Mouse (Mus musculus): ENCODE results near the gene Gramd4. TPM values are rescaled to one million over a fixed set of nuclear protein-coding genes. Genes with fewer than 3 reads are reported as not detected.
"Not testable (repeated sequence)": the region's sequence is repeated elsewhere in the genome, so short reads cannot be mapped to it uniquely, and the experiment has no call there.

Gene Gramd4
- total and polyA plus RNA-seq, 3 experiments, result 25.3 to 31.5 (median 27.6) TPM

- Histone ChIP-seq H3K36me3 (ENCODE audit: control insufficient read depth, insufficient read depth, low read length) (no peaks in the 10 kb centered on the region), H3K79me2 (replicated peaks; ENCODE audit: control insufficient read depth, insufficient read depth, low read length) (no peaks in the 10 kb centered on the region; the same call in none of the 2 replicates), H3K4me1 (ENCODE audit: control insufficient read depth, insufficient read depth, low read length) (peaks cover 34% of the 10 kb centered on the region), H3K4me3 (no peak overlapping the region), H3K27me3 (ENCODE audit: control insufficient read depth, insufficient read depth, low read length) (no peaks in the 10 kb centered on the region), H3K27ac (peak overlapping the region; percentile 78), H3K9ac (ENCODE audit: low read depth, low read length) (peak overlapping the region; percentile 1; the same call in 1 of the 2 replicates)
- WGBS, result 37% methylated on average over 22 of the region's 22 CpGs
- no peak for TF ChIP-seq EP300 (IDR thresholded peaks at IDR 0.05; ENCODE audit: insufficient read depth, low read depth, low read length)
- TF ChIP-seq POLR2A (IDR thresholded peaks at IDR 0.05; ENCODE audit: insufficient read depth, low read depth, low read length), result no peak
- TF ChIP-seq CTCF (IDR thresholded peaks at IDR 0.05), result no peak
- intact Hi-C loops (cut with DNase I), result no loop called here
- DNase-seq, result peak; percentile 54 to 57
Measured at GRCm38 (mm10) chr15:86176771-86177702, 119.5 kb downstream of the Gramd4 start.

- 46% methylated on average over 2 of the region's 2 CpGs for WGBS
- intact Hi-C loops (cut with DNase I); H3K79me2 ChIP-seq (replicated peaks; ENCODE audit: control insufficient read depth, insufficient read depth, low read length); H3K4me3 ChIP-seq; H3K9ac ChIP-seq (ENCODE audit: low read depth, low read length); H3K27me3 ChIP-seq (ENCODE audit: control insufficient read depth, insufficient read depth, low read length); H3K36me3 ChIP-seq (ENCODE audit: control insufficient read depth, insufficient read depth, low read length): not testable (repeated sequence)
- Histone ChIP-seq H3K4me1 (ENCODE audit: control insufficient read depth, insufficient read depth, low read length) (peaks cover 34% of the 10 kb centered on the region), H3K27ac (peak overlapping the region; percentile 55)
- peak in 1 of 2 experiments; percentile 33 for DNase-seq
Measured at GRCm38 (mm10) chr15:86177703-86178251, 120.3 kb downstream of the Gramd4 start.

- no peak for DNase-seq
- H3K36me3 ChIP-seq (ENCODE audit: control insufficient read depth, insufficient read depth, low read length), result no peaks in the 10 kb centered on the region
- peaks cover 32% of the 10 kb centered on the region for H3K4me1 ChIP-seq (ENCODE audit: control insufficient read depth, insufficient read depth, low read length)
- peak overlapping the region; percentile 55 for H3K27ac ChIP-seq
- TF ChIP-seq CTCF (IDR thresholded peaks at IDR 0.05) (no peak), POLR2A (IDR thresholded peaks at IDR 0.05; ENCODE audit: insufficient read depth, low read depth, low read length) (no peak), EP300 (IDR thresholded peaks at IDR 0.05; ENCODE audit: insufficient read depth, low read depth, low read length) (no peak)
- no peaks in the 10 kb centered on the region for H3K27me3 ChIP-seq (ENCODE audit: control insufficient read depth, insufficient read depth, low read length)
- no peak overlapping the region for H3K9ac ChIP-seq (ENCODE audit: low read depth, low read length)
- WGBS, result 94% methylated on average over 6 of the region's 6 CpGs
- H3K79me2 ChIP-seq (replicated peaks; ENCODE audit: control insufficient read depth, insufficient read depth, low read length), result no peaks in the 10 kb centered on the region; the same call in 1 of the 2 replicates
- intact Hi-C loops (cut with DNase I), result no loop called here
- no peak overlapping the region for H3K4me3 ChIP-seq
Measured at GRCm38 (mm10) chr15:86178594-86178993, 121.1 kb downstream of the Gramd4 start.

- Histone ChIP-seq H3K4me1 (ENCODE audit: control insufficient read depth, insufficient read depth, low read length) (peaks cover 32% of the 10 kb centered on the region), H3K79me2 (replicated peaks; ENCODE audit: control insufficient read depth, insufficient read depth, low read length) (no peaks in the 10 kb centered on the region; the same call in 1 of the 2 replicates), H3K36me3 (ENCODE audit: control insufficient read depth, insufficient read depth, low read length) (no peaks in the 10 kb centered on the region), H3K4me3 (no peak overlapping the region), H3K9ac (ENCODE audit: low read depth, low read length) (no peak overlapping the region), H3K27me3 (ENCODE audit: control insufficient read depth, insufficient read depth, low read length) (no peaks in the 10 kb centered on the region), H3K27ac (no peak overlapping the region; the same call in 1 of the 2 replicates)
- intact Hi-C loops (cut with DNase I), result no loop called here
- DNase-seq, result no peak
- no peak for TF ChIP-seq EP300 (IDR thresholded peaks at IDR 0.05; ENCODE audit: insufficient read depth, low read depth, low read length)
- TF ChIP-seq POLR2A (IDR thresholded peaks at IDR 0.05; ENCODE audit: insufficient read depth, low read depth, low read length), result no peak
- no peak for TF ChIP-seq CTCF (IDR thresholded peaks at IDR 0.05)
- 77% methylated on average over 4 of the region's 4 CpGs for WGBS
Measured at GRCm38 (mm10) chr15:86180427-86180826, 122.9 kb downstream of the Gramd4 start.

GRCm38 (mm10) chr15:86181321-86181720, 123.8 kb downstream of the Gramd4 start:
- WGBS, result 87% methylated on average over 3 of the region's 3 CpGs
- intact Hi-C loops (cut with DNase I), result not testable (repeated sequence)

GRCm38 (mm10) chr15:86181941-86182439, 124.5 kb downstream of the Gramd4 start:
- DNase-seq, result peak; percentile 75 to 79
- H3K4me3 ChIP-seq, result peak overlapping the region; percentile 22; the same call in 1 of the 2 replicates
- peak overlapping the region; percentile 70 for H3K27ac ChIP-seq
- 0 out of 2 replicates have a peak overlapping the region, but pooled peaks have one; percentile 2 for H3K9ac ChIP-seq (ENCODE audit: low read depth, low read length)
- H3K79me2 ChIP-seq (replicated peaks; ENCODE audit: control insufficient read depth, insufficient read depth, low read length), result no peaks in the 10 kb centered on the region; the same call in 1 of the 2 replicates
- intact Hi-C loops (cut with DNase I), result no loop called here
- no peaks in the 10 kb centered on the region for H3K36me3 ChIP-seq (ENCODE audit: control insufficient read depth, insufficient read depth, low read length)
- TF ChIP-seq POLR2A (IDR thresholded peaks at IDR 0.05; ENCODE audit: insufficient read depth, low read depth, low read length), result no peak
- 0 out of 2 replicates have a peak, but pooled peaks have one; percentile 6 for TF ChIP-seq EP300 (IDR thresholded peaks at IDR 0.05; ENCODE audit: insufficient read depth, low read depth, low read length)
- peaks cover 33% of the 10 kb centered on the region for H3K4me1 ChIP-seq (ENCODE audit: control insufficient read depth, insufficient read depth, low read length)
- no peaks in the 10 kb centered on the region for H3K27me3 ChIP-seq (ENCODE audit: control insufficient read depth, insufficient read depth, low read length)
- 3% methylated on average over 11 of the region's 11 CpGs for WGBS

More at GRCm38 (mm10) chr15:86181321-86181720, 123.8 kb downstream of the Gramd4 start:
- peak overlapping the region; percentile 70; the same call in 1 of the 2 replicates for H3K27ac ChIP-seq
- peaks cover 33% of the 10 kb centered on the region for H3K4me1 ChIP-seq (ENCODE audit: control insufficient read depth, insufficient read depth, low read length)
- not testable (repeated sequence) for DNase-seq; H3K4me3 ChIP-seq; H3K79me2 ChIP-seq (replicated peaks; ENCODE audit: control insufficient read depth, insufficient read depth, low read length); H3K36me3 ChIP-seq (ENCODE audit: control insufficient read depth, insufficient read depth, low read length); H3K27me3 ChIP-seq (ENCODE audit: control insufficient read depth, insufficient read depth, low read length); H3K9ac ChIP-seq (ENCODE audit: low read depth, low read length)
- TF ChIP-seq CTCF (IDR thresholded peaks at IDR 0.05), result 0 out of 2 replicates have a peak, but pooled peaks have one; percentile 12
